Mouse (Mus musculus) CH12.LX (cell line): ENCODE results near the gene Igf1. TPM values are rescaled to one million over a fixed set of nuclear protein-coding genes. Genes with fewer than 3 reads are reported as not detected.

Source experiments
- DNase-seq: peaks from one replicate; pipeline ENCODE4 v3.0.0-alpha.2; 2013; ENCODE audit errors: extremely low read depth
- H3K27ac ChIP-seq: 2 replicates; pipeline ENCODE4 v1.5.1; 2012; ENCODE audit warnings: low read depth, mild to moderate bottlenecking, control low read depth, moderate library complexity; ENCODE audit not compliant: insufficient read depth
- H3K27me3 ChIP-seq: replicated peaks from 2 replicates; pipeline ENCODE3; 2012; ENCODE audit warnings: inconsistent platforms
- H3K36me3 ChIP-seq, 2 experiments: replicated peaks in 1 of 2; 2 replicates each; pipeline versions ENCODE3 to v1.6.1; 2012; ENCODE audit warnings: inconsistent platforms in 1 of 2, low read length in 1 of 2, mild to moderate bottlenecking in 1 of 2, mixed read lengths in 1 of 2, moderate library complexity in 1 of 2; ENCODE audit not compliant: control insufficient read depth in 1 of 2, insufficient read depth in 1 of 2
- H3K4me1 ChIP-seq, 2 experiments: 2 replicates each; pipeline ENCODE4 v1.6.1; 2012; ENCODE audit warnings: inconsistent platforms in 1 of 2, moderate library complexity in 1 of 2; ENCODE audit not compliant: insufficient read depth in 2 of 2, control insufficient read depth in 1 of 2
- H3K4me2 ChIP-seq: 2 replicates; pipeline ENCODE4 v1.6.1; 2012; ENCODE audit warnings: low read depth, mild to moderate bottlenecking, control low read depth; ENCODE audit not compliant: poor library complexity, insufficient read depth, severe bottlenecking
- H3K4me3 ChIP-seq, 3 experiments: fragments of 150-350 bp in 1 of 3; sonication (generic) in 1 of 3; replicated peaks in 1 of 3; 2 replicates each; pipeline versions ENCODE3 to v1.5.1; 2011 to 2012; ENCODE audit warnings: low read depth in 2 of 3, low read length in 2 of 3, mild to moderate bottlenecking in 2 of 3, moderate library complexity in 2 of 3, control low read depth in 1 of 3, improper control_type of control experiment in 1 of 3, inconsistent platforms in 1 of 3, mixed read lengths in 1 of 3; ENCODE audit not compliant: poor library complexity in 1 of 3
- H3K79me2 ChIP-seq: replicated peaks from 2 replicates; pipeline ENCODE4 v1.6.1; 2012; ENCODE audit warnings: mild to moderate bottlenecking, moderate library complexity; ENCODE audit not compliant: control insufficient read depth, poor library complexity, insufficient read depth, severe bottlenecking; ENCODE audit errors: extremely low read depth
- H3K9ac ChIP-seq: 2 replicates; pipeline ENCODE4 v1.6.1; 2012; ENCODE audit warnings: low read depth, mild to moderate bottlenecking, control low read depth, moderate library complexity; ENCODE audit not compliant: insufficient read depth
- H3K9me3 ChIP-seq: replicated peaks from 2 replicates; pipeline ENCODE3; 2012; ENCODE audit warnings: low read length, inconsistent platforms, mixed read lengths
- BHLHE40 ChIP-seq: IDR thresholded peaks from 2 replicates; pipeline ENCODE4 v1.6.1; 2011; ENCODE audit warnings: mild to moderate bottlenecking, low read depth, low read length, improper control_type of control experiment
- CHD1 ChIP-seq: IDR thresholded peaks from 2 replicates; pipeline ENCODE4 v1.6.1; 2012; ENCODE audit warnings: low read depth, low read length, improper control_type of control experiment, inconsistent platforms
- CHD2 ChIP-seq: IDR thresholded peaks from 2 replicates; pipeline ENCODE4 v1.6.1; 2011; ENCODE audit warnings: low read length, improper control_type of control experiment
- ELF1 ChIP-seq: IDR thresholded peaks from 2 replicates; pipeline ENCODE4 v1.6.1; 2014; ENCODE audit warnings: low read depth, mild to moderate bottlenecking, inconsistent platforms, low read length, improper control_type of control experiment
- EP300 ChIP-seq: IDR thresholded peaks from 2 replicates; pipeline ENCODE4 v1.6.1; 2011; ENCODE audit warnings: low read length, improper control_type of control experiment
- GABPA ChIP-seq: IDR thresholded peaks from 2 replicates; pipeline ENCODE4 v1.6.1; 2012; ENCODE audit warnings: low read depth, low read length, improper control_type of control experiment, inconsistent platforms; ENCODE audit not compliant: insufficient replicate concordance
- HCFC1 ChIP-seq: IDR thresholded peaks from 2 replicates; pipeline ENCODE4 v1.6.1; 2012; ENCODE audit warnings: low read depth, mild to moderate bottlenecking, inconsistent platforms, low read length, improper control_type of control experiment
- JUN ChIP-seq: IDR thresholded peaks from 2 replicates; pipeline ENCODE4 v1.6.1; 2011; ENCODE audit warnings: low read depth, mild to moderate bottlenecking, low read length, improper control_type of control experiment, moderate library complexity; ENCODE audit not compliant: insufficient read depth
- MAFK ChIP-seq: IDR thresholded peaks from 2 replicates; pipeline ENCODE4 v1.6.1; 2011; ENCODE audit warnings: low read length, improper control_type of control experiment; ENCODE audit not compliant: insufficient replicate concordance
- MAX ChIP-seq: IDR thresholded peaks from 2 replicates; pipeline ENCODE4 v1.6.1; 2011; ENCODE audit warnings: low read length, improper control_type of control experiment
- MAZ ChIP-seq: IDR thresholded peaks from 2 replicates; pipeline ENCODE4 v1.6.1; 2012; ENCODE audit warnings: low read depth, mild to moderate bottlenecking, inconsistent platforms, low read length, improper control_type of control experiment, moderate library complexity
- MEF2A ChIP-seq: IDR thresholded peaks from 2 replicates; pipeline ENCODE4 v1.6.1; 2014; ENCODE audit warnings: low read depth, mild to moderate bottlenecking, inconsistent platforms, low read length, improper control_type of control experiment, borderline replicate concordance
- MXI1 ChIP-seq: IDR thresholded peaks from 2 replicates; pipeline ENCODE4 v1.6.1; 2011; ENCODE audit warnings: mild to moderate bottlenecking, low read depth, low read length, improper control_type of control experiment
- POLR2AphosphoS2 ChIP-seq: IDR thresholded peaks from 2 replicates; pipeline ENCODE4 v1.6.1; 2011; ENCODE audit warnings: low read depth, low read length, improper control_type of control experiment
- RCOR1 ChIP-seq: conservative IDR thresholded peaks from 2 replicates; pipeline ENCODE4 v1.6.1; 2012; ENCODE audit warnings: low read depth, mild to moderate bottlenecking, inconsistent platforms, low read length, improper control_type of control experiment
- SMC3 ChIP-seq: IDR thresholded peaks from 2 replicates; pipeline ENCODE4 v1.6.1; 2011; ENCODE audit warnings: low read depth, low read length, improper control_type of control experiment
- TCF12 ChIP-seq: IDR thresholded peaks from 2 replicates; pipeline ENCODE4 v1.6.1; 2014; ENCODE audit warnings: low read depth, mild to moderate bottlenecking, inconsistent platforms, low read length, improper control_type of control experiment
- USF2 ChIP-seq: conservative IDR thresholded peaks from 2 replicates; pipeline ENCODE4 v1.6.1; 2011; ENCODE audit warnings: low read depth, low read length, improper control_type of control experiment
- ZC3H11A ChIP-seq: IDR thresholded peaks from 2 replicates; pipeline ENCODE4 v1.6.1; 2012; ENCODE audit warnings: low read depth, mild to moderate bottlenecking, inconsistent platforms, low read length, improper control_type of control experiment
- ZMIZ1 ChIP-seq: IDR thresholded peaks from 2 replicates; pipeline ENCODE4 v1.6.1; 2012; ENCODE audit warnings: low read depth, mild to moderate bottlenecking, inconsistent platforms, low read length, improper control_type of control experiment
- ZNF384 ChIP-seq: IDR thresholded peaks from 2 replicates; pipeline ENCODE4 v1.6.1; 2012; ENCODE audit warnings: low read depth, low read length, improper control_type of control experiment, inconsistent platforms
- dilution Hi-C: fragments of 300-500 bp; cut with MboI; formaldehyde crosslinking; loops from 2 replicates; pipeline ENCODE4 v1.14.3; 2020; ENCODE audit warnings: low sequenced_read_pairs; ENCODE audit not compliant: extremely low pct_unique_long_range_greater_than_20kb, extremely low pct_ligation_motif_present
- in situ Hi-C: fragments of 300-500 bp; cut with MboI; formaldehyde crosslinking; loops from 3 replicates; pipeline ENCODE4 v1.14.3; 2019; ENCODE audit warnings: low sequenced_read_pairs, low pct_ligation_motif_present, low pct_unique_long_range_greater_than_20kb, mixed read lengths
- polyA plus RNA-seq: library from polyadenylated mRNA; unstranded; fragments of >175 nt; gene quantifications from 2 replicates; pipeline ENCODE4 v1.2.1, GENCODE M21; 2012; ENCODE audit warnings: low read depth; ENCODE audit not compliant: insufficient read length
- total RNA-seq, 2 experiments: library from RNA; depleted of rRNA; stranded (reverse); fragments of 300-350 nt in 1 of 2; fragments of >200 nt in 1 of 2; gene quantifications; 2 replicates each; pipeline ENCODE4 v1.2.3; 2012 to 2014

The Igf1 gene
- total and polyA plus RNA-seq, 3 experiments = 0.23 TPM; not detected in 2

GRCm38 (mm10) chr10:87905087-87905486 lies 47.0 kb downstream of the Igf1 start:
- dilution Hi-C loops = no loop called here
- no peaks in the 10 kb centered on the region for H3K9me3 ChIP-seq
- no peaks in the 10 kb centered on the region for H3K27me3 ChIP-seq
- H3K4me3 ChIP-seq = no peak overlapping the region
- H3K4me2 ChIP-seq = no peak overlapping the region
- in situ Hi-C loops = no loop called here
- peaks cover 2 to 12% of the 10 kb centered on the region in 2 experiments; a peak in 2 of 4 replicates for H3K4me1 ChIP-seq
- H3K79me2 ChIP-seq = no peaks in the 10 kb centered on the region
- DNase-seq = no peak
- TF ChIP-seq GABPA (no peak), HCFC1 (no peak), CHD2 (no peak), TCF12 (no peak), USF2 (no peak), ZMIZ1 (no peak), RCOR1 (no peak), ZC3H11A (no peak), ELF1 (no peak), MEF2A (no peak)
- no peak overlapping the region for H3K27ac ChIP-seq
- H3K36me3 ChIP-seq = no peaks in the 10 kb centered on the region
- H3K9ac ChIP-seq = no peak overlapping the region

DNA sequence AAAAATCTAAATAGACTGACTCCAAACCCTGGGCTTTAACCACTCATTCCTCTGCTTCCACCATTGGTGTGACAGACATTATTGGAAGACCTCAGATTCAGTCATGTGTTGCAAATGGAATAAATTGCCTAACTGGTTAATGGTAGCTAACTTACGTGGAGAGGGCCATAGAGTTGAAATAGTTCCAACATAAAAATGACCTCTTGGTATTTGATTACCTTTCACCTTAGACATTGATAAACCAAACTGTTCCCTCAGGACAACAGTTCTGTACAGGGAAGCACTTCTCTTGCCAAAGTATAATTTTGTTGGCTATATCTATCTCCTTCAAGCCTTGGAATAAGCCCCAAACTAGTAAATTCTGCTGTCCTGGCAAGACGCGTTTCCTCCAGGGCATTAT lies 48.1 kb downstream of the Igf1 start:
- H3K4me1 ChIP-seq = peaks cover 2 to 11% of the 10 kb centered on the region in 2 experiments; a peak in 2 of 4 replicates
- TF ChIP-seq TCF12 = no peak
- no peak for TF ChIP-seq HCFC1
- no peak for TF ChIP-seq ZNF384
- no peak for TF ChIP-seq EP300
- TF ChIP-seq RCOR1 = no peak
- no peak for TF ChIP-seq BHLHE40
- no peak for TF ChIP-seq MAX
- TF ChIP-seq MAFK = no peak
- TF ChIP-seq SMC3 = no peak
- TF ChIP-seq POLR2AphosphoS2 = no peak
- no peak for TF ChIP-seq USF2
- TF ChIP-seq JUN = no peak
- TF ChIP-seq CHD1 = no peak
- no peak for TF ChIP-seq ELF1
- no peak for TF ChIP-seq MXI1
- no peak for TF ChIP-seq MAZ
- no peak overlapping the region for H3K4me3 ChIP-seq
- no peak for DNase-seq
- H3K4me2 ChIP-seq = no peak overlapping the region
- H3K79me2 ChIP-seq = no peaks in the 10 kb centered on the region
- dilution Hi-C loops (no loop called here), in situ Hi-C loops (no loop called here)
- no peaks in the 10 kb centered on the region for H3K9me3 ChIP-seq
- H3K36me3 ChIP-seq = no peaks in the 10 kb centered on the region
- no peaks in the 10 kb centered on the region for H3K27me3 ChIP-seq
- H3K27ac ChIP-seq = no peak overlapping the region
- no peak overlapping the region for H3K9ac ChIP-seq
